Mouse (Mus musculus): ENCODE results near the gene Grip2.

GRCm38 (mm10) chr6:91852550-91852949 lies 25.5 kb upstream of the Grip2 start:
- TF ChIP-seq CTCF (IDR thresholded peaks at IDR 0.05; ENCODE audit: borderline replicate concordance, insufficient read depth, low read length) (peak; percentile 19; the same call in 1 of the 2 replicates), POLR2A (IDR thresholded peaks at IDR 0.05; ENCODE audit: low read depth, low read length) (no peak)
